12 mouse cellular contexts compared by ENCODE assay signal in the genomic region with DNA sequence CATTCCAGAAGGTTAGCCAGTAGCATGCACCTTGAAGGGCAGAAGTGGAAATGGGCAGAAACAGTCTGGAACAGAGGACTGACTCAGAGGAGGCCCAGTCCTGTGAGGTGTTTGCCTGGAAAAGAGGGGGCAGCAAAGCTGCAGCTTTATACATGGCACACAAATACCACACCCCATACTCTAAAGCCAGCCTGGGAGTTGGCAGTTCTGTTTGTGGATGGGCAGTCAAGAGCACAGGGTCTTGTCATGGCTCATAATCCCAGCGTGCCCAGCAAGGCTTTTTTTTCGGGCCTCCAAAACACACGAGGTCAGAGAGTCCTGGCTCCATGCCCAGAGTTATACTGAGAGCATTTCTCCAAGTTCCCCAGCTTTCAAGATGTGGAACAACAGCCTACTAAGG.
DNase-seq lines count a peak whose midpoint lies in the region; ATAC-seq and TF ChIP-seq lines count a peak whose summit lies in the region.
"Had no signal": no experiment of that assay in that cellular context is flagged by ENCODE, and none has a peak within 500 bp of the region (broad histone marks: within the 10 kb centered on the region; RNA-seq: fewer than 3 reads in every experiment).

No protein-coding gene starts in this region.

- H3K27me3 ChIP-seq in heart, embryonic 14.5 days (ENCODE audit: control insufficient read depth, insufficient read depth, low read length), result no peaks in the 10 kb centered on the region
- H3K27me3 ChIP-seq in kidney, embryonic 15.5 days, result peaks cover 43% of the 10 kb centered on the region
- no peaks in the 10 kb centered on the region for H3K27me3 ChIP-seq in stomach, postnatal 0 days (ENCODE audit: control insufficient read depth, insufficient read depth, low read length)

- no peak overlapping the region for H3K9ac ChIP-seq in heart, embryonic 14.5 days (ENCODE audit: low read length)
- no peak overlapping the region for H3K9ac ChIP-seq in kidney, embryonic 15.5 days
- H3K9ac ChIP-seq in stomach, postnatal 0 days (ENCODE audit: low read length), result no peak overlapping the region
- H3K9ac ChIP-seq: embryonic facial prominence, embryonic 12.5 days; forebrain, postnatal 0 days; liver, postnatal 0 days had no signal

- peaks cover 34 to 36% of the 10 kb centered on the region in 2 experiments for H3K4me1 ChIP-seq in heart, embryonic 14.5 days (ENCODE audit: control insufficient read depth in 2 of 2, insufficient read depth in 2 of 2, low read length in 2 of 2)
- H3K4me1 ChIP-seq in kidney, embryonic 15.5 days, result peaks cover 29% of the 10 kb centered on the region
- H3K4me1 ChIP-seq in stomach, postnatal 0 days (replicated peaks; ENCODE audit: control insufficient read depth, insufficient read depth), result no peaks in the 10 kb centered on the region

- ATAC-seq in heart, embryonic 14.5 days (ENCODE audit: insufficient number of reproducible peaks, insufficient read depth, low FRiP score, low read depth), result no peak
- peak; percentile 9; the same call in 1 of the 2 replicates for ATAC-seq in kidney, embryonic 15.5 days (replicated peaks; ENCODE audit: low FRiP score)
- ATAC-seq in cerebellum, adult (ENCODE audit: insufficient number of reproducible peaks, low FRiP score, low TSS enrichment), result no peak
- ATAC-seq in stomach, postnatal 0 days (ENCODE audit: low FRiP score, low TSS enrichment), result no peak
- ATAC-seq: forebrain, postnatal 0 days; liver, postnatal 0 days had no signal

- H3K9me3 ChIP-seq in heart, embryonic 14.5 days (ENCODE audit: control insufficient read depth, low read length), result no peaks in the 10 kb centered on the region
- H3K9me3 ChIP-seq in kidney, embryonic 15.5 days (replicated peaks), result no peaks in the 10 kb centered on the region
- no peaks in the 10 kb centered on the region for H3K9me3 ChIP-seq in stomach, postnatal 0 days (ENCODE audit: control insufficient read depth, low read length)
- H3K9me3 ChIP-seq: embryonic facial prominence, embryonic 12.5 days had no signal

- no peak for TF ChIP-seq EP300 in stomach, postnatal 0 days (optimal IDR thresholded peaks at IDR 0.05)

- 21% methylated on average over 3 of the region's 3 CpGs for WGBS in heart, embryonic 14.5 days
- 26% methylated on average over 3 of the region's 3 CpGs for WGBS in kidney, embryonic 15.5 days
- WGBS in stomach, postnatal 0 days, result 25% methylated on average over 3 of the region's 3 CpGs

- no peak for TF ChIP-seq CTCF in stomach, postnatal 0 days (IDR thresholded peaks at IDR 0.05; ENCODE audit: low read depth)

- H3K4me3 ChIP-seq in heart, embryonic 14.5 days (ENCODE audit: control insufficient read depth in 1 of 2, insufficient read depth in 1 of 2, low read depth in 1 of 2, low read length in 2 of 2), result no peak overlapping the region
- no peak overlapping the region for H3K4me3 ChIP-seq in kidney, embryonic 15.5 days (replicated peaks)
- H3K4me3 ChIP-seq in stomach, postnatal 0 days (ENCODE audit: low read depth, low read length), result no peak overlapping the region
- H3K4me3 ChIP-seq: embryonic facial prominence, embryonic 12.5 days had no signal

- DNase-seq in heart, postnatal 25 days (ENCODE audit: low spot score), result no peak
- peak; percentile 29 for DNase-seq in 3134 (ENCODE audit: extremely low read depth, insufficient read length, low spot score)
- peak; percentile 26 for DNase-seq in adrenal gland, adult 8-10 months
- no peak for DNase-seq in natural killer cell, adult 2 months (ENCODE audit: low spot score in 2 of 2)
- DNase-seq in stomach, postnatal 0 days (ENCODE audit: low spot score), result no peak
- DNase-seq: cerebellum, adult 18-20 months; forebrain, postnatal 0 days; liver, postnatal 0 days had no signal

- intact Hi-C loops in heart, postnatal 25 days (cut with DNase I), result loop anchor here (10.0 kb wide), 1 partner anchor 164 kb away; a partner anchor contains a TSS

- H3K27ac ChIP-seq in heart, embryonic 14.5 days (replicated peaks in 1 of 2; ENCODE audit: control insufficient read depth in 1 of 2, insufficient read depth in 1 of 2, low read depth in 2 of 2, low read length in 2 of 2), result peak overlapping the region; percentile 56 to 57; a peak in 3 of 4 replicates
- H3K27ac ChIP-seq in kidney, embryonic 15.5 days, result peak overlapping the region; percentile 41; the same call in 1 of the 2 replicates
- no peak overlapping the region for H3K27ac ChIP-seq in stomach, postnatal 0 days (replicated peaks)
- H3K27ac ChIP-seq: embryonic facial prominence, embryonic 12.5 days had no signal

- no peaks in the 10 kb centered on the region for H3K36me3 ChIP-seq in heart, embryonic 14.5 days (ENCODE audit: control insufficient read depth, insufficient read depth, low read length)
- H3K36me3 ChIP-seq in kidney, embryonic 15.5 days, result no peaks in the 10 kb centered on the region
- no peaks in the 10 kb centered on the region for H3K36me3 ChIP-seq in stomach, postnatal 0 days (ENCODE audit: control insufficient read depth, insufficient read depth, low read length)
- H3K36me3 ChIP-seq: embryonic facial prominence, embryonic 12.5 days had no signal

- no peak overlapping the region for H3K4me2 ChIP-seq in heart, embryonic 14.5 days (ENCODE audit: low read length)
- no peak overlapping the region for H3K4me2 ChIP-seq in kidney, embryonic 15.5 days
- no peak overlapping the region for H3K4me2 ChIP-seq in stomach, postnatal 0 days (replicated peaks; ENCODE audit: low read depth)
- H3K4me2 ChIP-seq: embryonic facial prominence, embryonic 12.5 days had no signal

Comparison
In these comparisons a context has a peak if more than half of its experiments do, and no peak if none do; other contexts are left out.
1. DNase-seq: peak in 3134 (single experiment) and adrenal gland, adult 8-10 months (single experiment); none in heart, postnatal 25 days (single experiment), natural killer cell, adult 2 months (0 of 2) and stomach, postnatal 0 days (single experiment).